Mouse (Mus musculus) liver, adult (tissue): ENCODE measurements around the gene Lrwd1.
A peak's percentile ranks its signal among the peaks of the same experiment; 100 is the strongest.

Experiments used
- GATA4 ChIP-seq: IDR thresholded peaks from 2 replicates; pipeline ENCODE4 v1.6.1; 2014; ENCODE audit warnings: mild to moderate bottlenecking, low read length; ENCODE audit not compliant: insufficient replicate concordance

Lrwd1 gene

GRCm38 (mm10) chr5:136135571-136136291 is at the start of gene Lrwd1, which contains the start of gene Alkbh4:
Lrwd1 (minus strand) TSS chr5:136136074.
Alkbh4 (plus strand) TSS chr5:136136146.
- TF ChIP-seq GATA4, result peak; percentile 40; the same call in 1 of the 2 replicates

- no peak for TF ChIP-seq GATA4
These were observed 47.9 kb upstream of the Lrwd1 start for GRCm38 (mm10) chr5:136183766-136184165.

- TF ChIP-seq GATA4, result no peak
These were observed 47.0 kb upstream of the Lrwd1 start for GRCm38 (mm10) chr5:136182830-136183229.

GRCm38 (mm10) chr5:136182049-136182448 is 46.2 kb upstream of the Lrwd1 start:
- TF ChIP-seq GATA4, result no peak

- no peak for TF ChIP-seq GATA4
These were observed 45.3 kb upstream of the Lrwd1 start for GRCm38 (mm10) chr5:136181197-136181596.

GRCm38 (mm10) chr5:136179594-136179993 is 43.7 kb upstream of the Lrwd1 start:
- TF ChIP-seq GATA4, result no peak

- no peak for TF ChIP-seq GATA4
These were observed 38.0 kb upstream of the Lrwd1 start for GRCm38 (mm10) chr5:136173606-136174463.

- TF ChIP-seq GATA4, result no peak
These were observed 37.1 kb upstream of the Lrwd1 start for GRCm38 (mm10) chr5:136172939-136173338.

GRCm38 (mm10) chr5:136171363-136172341 is 35.8 kb upstream of the Lrwd1 start:
- TF ChIP-seq GATA4, result no peak

- TF ChIP-seq GATA4, result no peak
These were observed 34.9 kb upstream of the Lrwd1 start, which contains the start of gene Orai2 for GRCm38 (mm10) chr5:136170512-136171362. Orai2 (minus strand) TSS chr5:136170713.

GRCm38 (mm10) chr5:136169626-136170511 is 34.0 kb upstream of the Lrwd1 start:
- TF ChIP-seq GATA4, result no peak

GRCm38 (mm10) chr5:136168071-136168470 is 32.2 kb upstream of the Lrwd1 start:
- no peak for TF ChIP-seq GATA4

GRCm38 (mm10) chr5:136167296-136167695 is 31.4 kb upstream of the Lrwd1 start:
- TF ChIP-seq GATA4, result no peak
